Mouse (Mus musculus): ENCODE results near the gene Rpl9. TPM values are rescaled to one million over a fixed set of nuclear protein-coding genes. Genes with fewer than 3 reads are reported as not detected.

Gene Rpl9
- polyA plus RNA-seq, 1 experiment from 2014 or later, result 884 TPM

DNA sequence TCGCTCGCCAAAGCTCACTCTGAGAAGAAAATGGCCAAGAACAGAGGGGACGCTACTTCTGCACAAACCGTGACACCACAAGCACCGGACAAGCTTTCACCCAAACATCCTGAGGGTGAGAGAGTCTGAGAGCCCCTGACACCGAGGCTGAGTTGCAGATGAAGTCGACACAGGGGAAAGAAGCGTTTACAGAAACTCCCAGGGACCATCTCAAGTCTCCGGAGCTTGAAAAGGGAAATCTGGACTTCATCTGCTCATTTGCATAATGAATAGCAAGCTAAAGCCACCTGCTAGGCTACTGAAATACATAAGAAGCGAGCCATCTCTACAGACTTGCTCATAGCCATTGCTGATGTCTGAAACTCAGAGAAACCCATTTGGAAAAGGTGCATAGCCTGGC is 27.9 kb upstream of the Rpl9 start:
- no peak overlapping the region for H3K9ac ChIP-seq
- H3K4me2 ChIP-seq, result no peak overlapping the region
- H3K27me3 ChIP-seq (replicated peaks), result no peaks in the 10 kb centered on the region
- H3K4me1 ChIP-seq, result peaks cover 51% of the 10 kb centered on the region
- no peak for ATAC-seq
- 79% methylated on average over 10 of the region's 10 CpGs for WGBS (ENCODE audit: insufficient replicate concordance)
- H3K36me3 ChIP-seq, result peaks cover 28% of the 10 kb centered on the region; the same call in 1 of the 2 replicates
- H3K9me3 ChIP-seq (replicated peaks), result no peaks in the 10 kb centered on the region
- H3K27ac ChIP-seq, result no peak overlapping the region
- no peak overlapping the region for H3K4me3 ChIP-seq

DNA sequence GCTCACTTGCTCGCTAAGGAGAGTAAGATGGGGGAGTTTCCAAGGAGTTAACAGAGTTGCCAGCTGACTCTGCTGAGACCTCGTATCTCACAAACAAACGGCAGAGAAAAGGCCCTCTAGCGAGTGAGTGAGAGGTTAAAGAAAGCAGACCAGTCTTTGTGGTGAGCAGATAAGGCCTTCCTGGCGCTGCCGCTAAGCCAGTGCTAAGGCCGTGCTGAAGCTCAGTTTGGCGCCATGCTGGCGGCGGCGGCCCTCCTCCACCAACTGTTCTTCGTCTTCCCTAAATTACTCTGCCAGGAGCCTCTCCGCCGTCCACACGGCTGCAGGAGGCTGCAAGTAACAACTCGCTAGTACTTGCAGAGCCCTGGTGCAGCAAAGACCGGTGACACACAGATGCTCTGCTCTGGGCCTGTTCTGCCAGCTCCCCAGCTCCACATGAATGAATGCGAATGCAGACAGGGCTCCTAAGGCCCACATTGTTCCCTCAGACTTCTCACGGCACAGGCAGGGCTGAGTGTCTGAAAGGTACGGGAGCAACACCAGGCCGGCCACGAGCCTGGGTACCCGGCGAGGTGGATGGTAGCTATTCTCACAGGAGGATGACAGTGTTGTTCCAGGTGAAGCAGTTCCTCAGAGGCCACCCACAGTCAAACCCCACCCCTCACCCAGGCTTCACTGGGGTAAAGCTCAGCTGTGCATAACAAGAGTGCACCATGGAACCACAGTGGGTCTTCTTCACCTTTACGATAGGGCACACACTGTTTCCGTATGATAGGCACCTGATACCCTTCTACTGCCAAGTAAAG is 24.6 kb upstream of the Rpl9 start:
- Histone ChIP-seq H3K4me3 (peak overlapping the region; percentile 31), H3K27ac (peak overlapping the region; percentile 91), H3K4me2 (peak overlapping the region; percentile 70), H3K36me3 (peaks cover 21% of the 10 kb centered on the region), H3K9ac (peak overlapping the region; percentile 62), H3K4me1 (peaks cover 43% of the 10 kb centered on the region), H3K27me3 (replicated peaks) (no peaks in the 10 kb centered on the region), H3K9me3 (replicated peaks) (no peaks in the 10 kb centered on the region)
- ATAC-seq, result peak; percentile 96
- 24% methylated on average over 26 of the region's 26 CpGs for WGBS (ENCODE audit: insufficient replicate concordance)

DNA sequence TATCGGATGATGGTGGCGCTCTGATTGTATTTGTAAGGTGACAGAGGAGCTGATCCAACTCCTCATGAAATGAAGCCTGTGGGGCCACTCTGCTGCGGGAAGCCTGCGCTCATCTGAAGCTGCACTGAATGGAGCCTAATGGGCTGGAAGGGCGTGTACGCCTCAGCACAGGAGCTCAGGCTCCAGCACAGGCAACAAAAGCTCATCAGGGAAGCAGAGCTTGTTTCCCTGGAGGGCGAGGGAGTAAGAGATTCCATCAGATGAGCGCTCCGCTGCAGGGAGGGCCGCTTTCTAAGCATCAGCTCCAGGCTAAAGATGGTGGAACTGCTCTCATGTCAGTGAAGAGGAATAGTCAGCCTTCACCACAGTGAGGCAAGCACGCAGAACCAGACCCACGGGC is 16.7 kb upstream of the Rpl9 start:
- H3K36me3 ChIP-seq, result peaks cover 81% of the 10 kb centered on the region
- H3K27me3 ChIP-seq (replicated peaks), result no peaks in the 10 kb centered on the region
- H3K4me1 ChIP-seq, result no peaks in the 10 kb centered on the region
- no peak for ATAC-seq
- H3K9ac ChIP-seq, result no peak overlapping the region
- H3K4me2 ChIP-seq, result no peak overlapping the region
- 82% methylated on average over 12 of the region's 12 CpGs for WGBS (ENCODE audit: insufficient replicate concordance)
- H3K27ac ChIP-seq, result no peak overlapping the region
- no peak overlapping the region for H3K4me3 ChIP-seq
- H3K9me3 ChIP-seq (replicated peaks), result no peaks in the 10 kb centered on the region

DNA sequence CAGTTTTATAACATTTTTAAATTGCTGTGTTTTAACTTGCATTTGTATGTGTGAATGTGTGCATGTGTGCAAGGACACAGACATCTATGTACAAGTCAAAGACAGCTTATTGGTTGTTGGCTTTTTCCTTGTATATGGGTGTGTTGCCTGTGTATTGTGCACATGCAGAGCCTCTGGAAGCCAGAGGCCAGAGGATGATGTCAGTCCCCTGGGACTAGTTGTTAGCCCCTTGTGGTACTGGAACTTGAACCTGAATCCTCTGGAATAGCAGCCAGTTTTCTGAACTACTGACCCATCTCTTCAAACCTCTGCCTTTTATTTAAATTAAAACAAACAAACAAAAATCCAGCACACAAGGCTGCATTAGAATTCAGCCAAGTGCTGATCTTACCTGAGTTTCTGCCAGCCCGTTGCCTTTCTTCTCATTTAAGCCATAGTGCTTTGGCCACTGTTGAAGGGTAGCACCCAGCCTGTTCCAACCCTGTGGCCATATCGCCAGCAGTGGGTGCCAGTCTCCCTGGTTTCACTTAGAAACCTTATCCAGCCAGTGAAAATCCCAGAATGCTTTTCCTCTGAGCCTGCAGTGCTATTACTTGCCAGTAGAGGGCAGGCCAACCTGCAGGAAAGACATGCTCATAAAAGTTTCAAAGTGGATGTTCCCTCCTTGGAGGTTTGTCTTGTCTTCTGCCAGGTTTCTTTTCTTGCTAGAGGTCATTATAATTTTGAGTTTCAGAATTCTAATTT is 10.2 kb upstream of the Rpl9 start:
- no peak overlapping the region for H3K9ac ChIP-seq
- peaks cover 94% of the 10 kb centered on the region for H3K36me3 ChIP-seq
- no peak overlapping the region for H3K27ac ChIP-seq
- 32% methylated on average over 2 of the region's 2 CpGs for WGBS (ENCODE audit: insufficient replicate concordance)
- peak; percentile 63; the same call in 1 of the 2 replicates for ATAC-seq
- no peak overlapping the region for H3K4me3 ChIP-seq
- no peaks in the 10 kb centered on the region for H3K4me1 ChIP-seq
- no peaks in the 10 kb centered on the region for H3K27me3 ChIP-seq (replicated peaks)
- H3K9me3 ChIP-seq (replicated peaks), result no peaks in the 10 kb centered on the region
- H3K4me2 ChIP-seq, result no peak overlapping the region

DNA sequence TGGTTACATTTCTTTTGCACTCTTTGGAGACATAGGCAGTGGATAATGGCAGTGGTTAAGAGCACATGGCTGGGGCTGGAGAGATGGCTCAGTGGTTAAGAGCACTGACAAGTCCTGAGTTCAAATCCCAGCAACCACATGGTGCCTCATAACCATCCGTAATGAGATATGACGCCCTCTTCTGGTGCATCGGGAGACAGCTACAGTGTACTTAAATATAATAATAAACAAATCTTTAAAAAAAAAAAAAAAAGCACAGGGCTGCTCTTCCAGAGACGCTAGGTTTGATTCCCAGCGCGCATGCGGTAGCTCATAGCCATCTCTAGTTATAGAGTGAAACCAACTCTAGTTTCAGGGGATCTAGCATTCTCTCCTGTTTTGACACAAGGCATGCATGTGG is 3.2 kb upstream of the Rpl9 start:
- Histone ChIP-seq H3K4me2 (no peak overlapping the region), H3K9ac (no peak overlapping the region), H3K4me3 (no peak overlapping the region), H3K27me3 (replicated peaks) (no peaks in the 10 kb centered on the region), H3K4me1 (peaks cover 22% of the 10 kb centered on the region), H3K36me3 (peaks cover 68% of the 10 kb centered on the region), H3K27ac (no peak overlapping the region), H3K9me3 (replicated peaks) (no peaks in the 10 kb centered on the region)
- WGBS (ENCODE audit: insufficient replicate concordance), result 81% methylated on average over 7 of the region's 7 CpGs
- no peak for ATAC-seq

DNA sequence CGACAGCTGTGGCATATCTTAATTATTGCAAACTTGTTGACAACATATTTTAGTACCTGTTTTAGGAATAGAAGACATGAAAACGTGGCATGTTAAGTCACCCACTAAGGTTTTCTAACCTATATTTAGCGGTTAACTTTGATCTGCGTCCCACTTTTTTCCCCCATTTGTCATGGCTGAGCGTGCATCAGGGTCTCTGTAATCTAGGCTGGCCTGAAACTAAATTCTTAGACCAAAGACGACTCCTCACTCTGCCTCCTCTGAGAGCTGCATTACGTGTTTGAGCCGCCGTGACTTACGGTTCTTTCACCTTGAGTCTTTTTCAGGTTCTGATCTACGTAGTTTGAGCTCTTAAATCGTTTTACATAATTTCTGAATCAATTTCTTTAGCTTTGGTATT is 509 bp upstream of the Rpl9 start:
- peaks cover 41% of the 10 kb centered on the region for H3K4me1 ChIP-seq
- peaks cover 68% of the 10 kb centered on the region for H3K36me3 ChIP-seq
- WGBS (ENCODE audit: insufficient replicate concordance), result 3% methylated on average over 12 of the region's 12 CpGs
- peak overlapping the region; percentile 85 for H3K4me2 ChIP-seq
- peak overlapping the region; percentile 87 for H3K27ac ChIP-seq
- H3K4me3 ChIP-seq, result peak overlapping the region; percentile 87
- peak; percentile 57; the same call in 1 of the 2 replicates for ATAC-seq
- peak overlapping the region; percentile 84 for H3K9ac ChIP-seq
- no peaks in the 10 kb centered on the region for H3K9me3 ChIP-seq (replicated peaks)
- H3K27me3 ChIP-seq (replicated peaks), result no peaks in the 10 kb centered on the region

DNA sequence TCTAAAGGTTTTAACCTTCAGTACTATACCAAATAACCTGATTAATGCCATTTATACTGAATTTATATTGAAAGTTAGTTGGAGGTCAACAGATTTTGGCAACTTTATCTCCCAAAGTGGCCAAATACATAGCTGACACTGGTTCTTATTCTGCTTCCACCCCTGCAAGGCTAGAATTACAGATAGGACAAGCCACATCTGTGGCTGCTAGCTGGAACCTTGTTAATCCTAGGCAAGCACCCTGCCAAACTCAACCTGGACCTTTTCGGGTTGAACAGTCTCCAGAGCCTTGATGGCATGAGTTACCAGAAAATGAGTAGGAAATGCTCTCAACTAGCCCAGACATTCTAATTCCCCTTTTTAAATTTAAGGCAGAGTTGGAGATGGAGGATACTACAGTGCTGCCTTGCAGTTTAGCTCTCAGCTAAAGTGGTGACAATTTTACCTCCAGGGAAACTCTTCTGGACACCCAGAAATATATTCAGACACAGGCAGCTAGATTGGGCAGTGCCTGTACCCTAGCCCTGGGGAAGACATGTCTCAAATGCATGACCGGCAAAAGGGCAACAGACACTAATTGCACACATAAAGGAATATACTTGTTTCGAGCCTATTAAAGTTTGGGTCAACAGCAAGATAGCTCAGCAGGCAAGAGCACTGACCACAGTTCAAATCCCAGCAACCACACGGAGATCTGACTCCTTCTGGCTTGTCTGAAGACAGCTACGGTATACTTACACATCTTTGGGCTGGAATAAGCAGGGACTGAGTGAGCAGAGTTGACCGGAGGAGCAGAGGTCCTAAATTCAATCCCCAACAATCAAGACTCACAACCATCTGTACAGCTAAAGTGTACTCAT is 4.0 kb downstream of the Rpl9 start:
- peak overlapping the region; percentile 24; the same call in 1 of the 2 replicates for H3K9ac ChIP-seq
- no peak overlapping the region for H3K4me2 ChIP-seq
- H3K4me3 ChIP-seq, result no peak overlapping the region
- 65% methylated on average over 6 of the region's 6 CpGs for WGBS (ENCODE audit: insufficient replicate concordance)
- H3K27me3 ChIP-seq (replicated peaks), result no peaks in the 10 kb centered on the region
- H3K27ac ChIP-seq, result peak overlapping the region; percentile 51; the same call in 1 of the 2 replicates
- ATAC-seq, result no peak
- H3K36me3 ChIP-seq, result peaks cover 39% of the 10 kb centered on the region
- H3K4me1 ChIP-seq, result peaks cover 32% of the 10 kb centered on the region
- no peaks in the 10 kb centered on the region for H3K9me3 ChIP-seq (replicated peaks)

DNA sequence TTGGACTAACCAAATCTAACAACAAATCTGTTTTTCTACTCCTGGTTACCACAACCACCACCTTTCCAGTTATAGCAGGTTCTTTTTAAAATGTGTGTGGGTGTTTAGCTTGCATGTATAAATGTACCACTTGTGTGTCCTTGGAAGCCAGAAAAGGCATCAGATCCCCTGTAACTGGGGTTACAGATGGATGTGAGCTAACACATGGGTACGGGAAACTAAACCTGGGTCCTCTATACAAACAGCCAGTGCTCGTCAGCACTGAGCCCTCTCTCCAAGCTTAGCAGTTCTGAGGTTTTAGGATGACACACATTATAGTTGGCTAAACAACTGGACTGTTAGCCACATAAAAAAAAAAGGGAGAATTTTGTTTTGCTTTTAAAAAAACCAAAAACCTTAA is 5.5 kb downstream of the Rpl9 start:
- Histone ChIP-seq H3K4me3 (no peak overlapping the region), H3K9me3 (replicated peaks) (no peaks in the 10 kb centered on the region), H3K36me3 (peaks cover 39% of the 10 kb centered on the region), H3K9ac (no peak overlapping the region), H3K4me2 (no peak overlapping the region), H3K4me1 (peaks cover 29% of the 10 kb centered on the region), H3K27me3 (replicated peaks) (no peaks in the 10 kb centered on the region), H3K27ac (no peak overlapping the region)
- WGBS (ENCODE audit: insufficient replicate concordance), result 54% methylated on average over 2 of the region's 2 CpGs
- ATAC-seq, result no peak

DNA sequence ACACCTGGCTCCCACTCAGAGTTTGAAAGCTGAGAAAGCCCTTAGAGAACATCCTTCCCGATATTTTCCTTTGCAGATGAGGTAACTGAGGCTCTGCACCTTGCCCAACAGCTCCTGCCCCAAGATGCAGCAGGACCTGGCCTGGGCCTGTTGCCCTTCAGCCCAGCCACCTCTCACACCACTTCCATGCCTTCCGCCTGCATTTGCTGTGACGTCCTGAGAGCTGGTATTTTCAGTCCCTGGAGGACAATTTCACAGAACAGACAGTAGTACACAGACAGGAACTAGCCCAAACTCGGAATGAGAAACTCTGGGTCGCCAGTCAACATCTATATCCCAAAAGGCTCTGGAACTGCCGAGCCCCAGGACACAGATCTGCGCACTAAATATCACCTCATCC is 16.5 kb downstream of the Rpl9 start:
- H3K4me2 ChIP-seq, result no peak overlapping the region
- H3K4me3 ChIP-seq, result no peak overlapping the region
- peaks cover 14% of the 10 kb centered on the region for H3K4me1 ChIP-seq
- no peaks in the 10 kb centered on the region for H3K36me3 ChIP-seq
- no peak for ATAC-seq
- H3K27me3 ChIP-seq (replicated peaks), result 0 out of 2 replicates have a peak, but pooled peaks cover 3% of the 10 kb centered on the region
- WGBS (ENCODE audit: insufficient replicate concordance), result 66% methylated on average over 7 of the region's 7 CpGs
- H3K9ac ChIP-seq, result no peak overlapping the region
- H3K9me3 ChIP-seq (replicated peaks), result no peaks in the 10 kb centered on the region
- H3K27ac ChIP-seq, result no peak overlapping the region

DNA sequence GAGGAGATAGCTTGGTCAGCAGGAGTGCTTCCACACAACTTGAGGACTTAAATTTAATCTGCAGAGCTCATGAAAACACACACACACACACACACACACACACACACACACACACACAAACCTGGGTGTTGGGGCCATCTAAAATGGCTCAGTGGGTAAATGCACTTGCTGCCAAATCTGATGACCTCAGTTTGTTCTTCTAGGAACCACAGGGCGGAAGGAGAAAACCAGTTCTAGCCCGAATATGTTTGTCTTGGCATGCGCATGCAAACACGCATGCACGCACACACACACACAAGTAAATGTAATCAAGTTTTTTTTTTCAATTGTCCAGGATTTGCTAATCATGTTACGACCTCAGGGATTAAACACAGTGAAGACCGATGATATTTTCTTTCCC is 19.7 kb downstream of the Rpl9 start:
- no peak for ATAC-seq
- peaks cover 17% of the 10 kb centered on the region for H3K4me1 ChIP-seq
- no peaks in the 10 kb centered on the region for H3K9me3 ChIP-seq (replicated peaks)
- 84% methylated on average over 7 of the region's 7 CpGs for WGBS (ENCODE audit: insufficient replicate concordance)
- no peak overlapping the region for H3K9ac ChIP-seq
- H3K27me3 ChIP-seq (replicated peaks), result peaks cover 10% of the 10 kb centered on the region; the same call in 1 of the 2 replicates
- no peaks in the 10 kb centered on the region for H3K36me3 ChIP-seq
- no peak overlapping the region for H3K4me2 ChIP-seq
- no peak overlapping the region for H3K4me3 ChIP-seq
- H3K27ac ChIP-seq, result no peak overlapping the region

DNA sequence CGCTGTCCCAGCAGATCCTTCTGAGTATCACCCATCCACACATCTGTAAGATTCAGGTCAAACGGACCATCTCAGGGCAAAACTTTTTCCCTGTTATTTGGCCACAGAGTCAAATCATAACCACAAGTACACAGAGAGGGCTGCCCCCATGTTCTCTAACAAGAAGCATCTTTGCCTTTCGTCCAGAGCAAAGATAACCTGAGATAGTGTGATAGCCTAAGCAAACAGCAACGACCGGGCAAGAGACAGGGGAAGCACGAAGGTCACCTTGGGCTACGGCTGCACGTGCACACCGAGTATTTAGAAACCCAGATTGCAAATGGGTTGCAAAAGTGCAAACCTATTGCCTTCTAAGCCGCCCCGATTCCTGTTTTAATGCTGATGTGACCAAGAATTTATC is 23.4 kb downstream of the Rpl9 start:
- H3K27me3 ChIP-seq (replicated peaks), result peaks cover 28% of the 10 kb centered on the region; the same call in 1 of the 2 replicates
- ATAC-seq, result peak; percentile 47
- H3K4me3 ChIP-seq, result no peak overlapping the region
- no peak overlapping the region for H3K9ac ChIP-seq
- H3K4me2 ChIP-seq, result peak overlapping the region; percentile 1; the same call in 1 of the 2 replicates
- H3K27ac ChIP-seq, result no peak overlapping the region
- no peaks in the 10 kb centered on the region for H3K9me3 ChIP-seq (replicated peaks)
- 66% methylated on average over 11 of the region's 11 CpGs for WGBS (ENCODE audit: insufficient replicate concordance)
- no peaks in the 10 kb centered on the region for H3K36me3 ChIP-seq
- H3K4me1 ChIP-seq, result peaks cover 3% of the 10 kb centered on the region
